ENCODE assay signal across 25 mouse cellular contexts in genomic region chr5:143687589-143687988, GRCm38 (mm10).
"Had no signal": no experiment of that assay in that cellular context is flagged by ENCODE, and none has a peak within 500 bp of the region (broad histone marks: within the 10 kb centered on the region; RNA-seq: fewer than 3 reads in every experiment).

No protein-coding gene starts in this region.

- ATAC-seq: hindbrain, postnatal 0 days; intestine, embryonic 16.5 days had no signal

- H3K27ac ChIP-seq: gastrocnemius, adult 2 months; heart, adult 2 months; heart, embryonic 10.5 days; hindbrain, embryonic 13.5 days; hindbrain, embryonic 15.5 days; hindbrain, postnatal 0 days; kidney, embryonic 15.5 days; kidney, postnatal 0 days; limb, embryonic 10.5 days; limb, embryonic 12.5 days; liver, embryonic 13.5 days; liver, embryonic 15.5 days had no signal

- H3K4me3 ChIP-seq: gastrocnemius, adult 2 months; heart, adult 2 months; heart, embryonic 10.5 days; heart, embryonic 12.5 days; hindbrain, embryonic 13.5 days; hindbrain, embryonic 15.5 days; kidney, embryonic 15.5 days; limb, embryonic 10.5 days; limb, embryonic 12.5 days; liver, embryonic 13.5 days; liver, embryonic 15.5 days had no signal

- DNase-seq: gastrocnemius, adult 2 months; gastrocnemius, postnatal 10 days; gastrocnemius, postnatal 25 days; heart, adult 11 months; heart, adult 2 months; heart, postnatal 10 days; heart, postnatal 4 days; kidney, adult 11 months; kidney, adult 2 months; kidney, adult 9 months; kidney, postnatal 14 days; kidney, postnatal 36 days; liver; liver, embryonic 13.5 days had no signal
